Mouse (Mus musculus) layer of hippocampus, adult 11-12 months (tissue): ENCODE measurements around the gene Mesp2.
A peak's percentile ranks its signal among the peaks of the same experiment; 100 is the strongest.
"Not testable (repeated sequence)": the region's sequence is repeated elsewhere in the genome, so short reads cannot be mapped to it uniquely, and the experiment has no call there.

Experiments
- DNase-seq: peaks from one replicate; pipeline ENCODE4 v3.0.0; 2022; ENCODE audit warnings: low spot score

Gene Mesp2

DNA sequence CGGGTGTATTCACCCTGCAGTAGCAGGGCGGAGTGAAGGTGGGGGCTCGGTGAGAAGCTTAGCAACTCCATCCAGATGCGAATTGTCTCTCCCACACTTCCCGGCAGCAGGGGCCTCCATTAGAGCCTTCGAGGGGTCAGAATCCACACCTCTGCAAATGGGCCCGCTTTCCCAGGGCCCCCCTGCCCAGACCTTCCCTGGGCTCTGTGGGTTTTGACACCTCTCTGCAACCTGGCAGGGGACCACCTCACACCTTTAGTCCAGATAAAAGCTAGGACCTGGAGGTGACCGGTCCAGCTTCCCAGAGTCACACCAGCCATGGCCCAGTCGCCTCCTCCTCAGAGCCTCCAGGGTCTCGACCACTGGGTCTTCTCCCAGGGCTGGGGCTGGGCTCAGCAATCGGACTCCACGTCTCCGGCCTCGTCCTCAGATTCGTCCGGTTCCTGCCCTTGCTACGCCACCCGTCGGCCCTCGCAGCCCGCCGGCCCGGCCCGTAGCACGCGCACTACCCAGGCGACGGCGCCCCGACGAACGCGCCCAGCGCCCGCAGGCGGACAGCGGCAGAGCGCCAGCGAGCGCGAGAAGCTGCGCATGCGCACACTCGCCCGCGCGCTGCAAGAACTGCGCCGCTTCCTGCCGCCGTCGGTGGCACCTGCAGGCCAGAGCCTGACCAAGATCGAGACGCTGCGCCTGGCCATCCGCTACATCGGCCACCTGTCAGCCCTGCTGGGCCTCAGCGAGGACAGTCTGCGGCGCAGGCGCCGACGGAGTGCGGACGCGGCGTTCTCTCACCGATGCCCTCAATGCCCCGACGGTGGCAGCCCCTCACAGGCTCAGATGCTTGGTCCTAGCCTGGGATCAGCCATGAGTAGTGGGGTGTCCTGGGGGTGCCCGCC lies at the start of gene Mesp2:
Gene Mesp2 (plus strand): TSS at position 117 of the 896 bp plus-strand sequence.
- DNase-seq = peak; percentile 55

DNA sequence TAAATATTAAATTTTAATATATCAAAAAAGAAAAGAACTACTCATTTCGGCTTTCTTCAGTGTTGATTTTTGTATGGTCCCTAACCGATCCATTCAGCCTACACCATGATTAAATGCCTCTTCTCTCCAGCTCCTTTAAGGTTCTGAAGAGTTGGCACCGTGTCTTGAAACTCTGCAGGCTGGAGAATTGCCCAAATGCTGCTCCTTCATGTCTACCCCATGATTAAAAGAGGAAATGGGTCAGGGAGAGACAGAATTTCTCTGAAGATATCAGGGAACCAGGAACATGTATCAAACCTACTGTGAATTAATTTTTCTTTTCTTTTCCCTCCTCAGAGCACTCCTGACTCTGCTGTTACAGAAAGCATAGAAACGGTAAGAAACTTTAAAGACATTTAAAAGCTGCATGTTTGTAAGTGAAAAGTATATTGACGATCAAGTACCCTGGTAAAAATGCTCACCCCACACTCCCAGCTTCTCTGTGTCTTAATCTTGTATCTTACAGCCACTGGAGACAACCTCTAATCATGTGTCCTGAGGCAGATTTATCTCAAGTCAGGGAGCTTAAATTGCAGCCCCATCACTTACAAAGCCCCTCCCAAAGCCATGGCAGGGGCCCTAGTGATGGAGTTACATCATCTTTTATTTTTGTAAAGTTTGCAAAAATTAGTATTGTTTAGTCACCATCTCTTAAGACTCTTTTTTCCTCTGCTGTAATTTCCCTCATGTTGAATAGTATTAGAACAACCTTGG lies 49.2 kb upstream of the Mesp2 start:
- no peak for DNase-seq

GRCm38 (mm10) chr7:79762106-79762505 lies 48.4 kb upstream of the Mesp2 start:
- DNase-seq = no peak

- DNase-seq = no peak
Observed at GRCm38 (mm10) chr7:79765991-79766390, 44.5 kb upstream of the Mesp2 start.

DNA sequence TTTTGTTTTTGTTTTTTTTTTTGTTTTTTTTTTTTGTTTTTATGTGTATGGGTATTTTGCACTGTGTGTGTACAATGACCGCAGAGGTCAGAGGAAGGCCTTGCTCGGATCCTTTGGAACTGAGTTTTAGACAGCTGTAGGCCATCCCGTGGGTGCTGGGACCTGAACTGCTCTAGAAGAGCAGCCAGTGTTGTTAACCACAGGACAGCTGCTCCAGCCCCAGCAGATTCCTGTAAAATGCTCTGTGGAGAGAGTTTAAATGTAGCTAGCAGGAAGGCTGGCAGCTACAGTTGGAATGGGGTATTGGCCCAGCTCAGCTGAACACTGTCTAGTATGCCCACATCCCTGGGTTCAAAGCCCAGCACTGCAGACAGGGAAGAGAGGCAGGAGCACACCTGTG lies 40.9 kb upstream of the Mesp2 start:
- DNase-seq = no peak

GRCm38 (mm10) chr7:79771561-79772512 lies 38.7 kb upstream of the Mesp2 start:
- peak; percentile 27 for DNase-seq

GRCm38 (mm10) chr7:79780647-79781626 lies 29.6 kb upstream of the Mesp2 start:
- peak; percentile 80 for DNase-seq

- no peak for DNase-seq
Observed at GRCm38 (mm10) chr7:79781826-79782515, 28.6 kb upstream of the Mesp2 start.

GRCm38 (mm10) chr7:79782516-79782855 lies 28.0 kb upstream of the Mesp2 start:
- DNase-seq = no peak

DNA sequence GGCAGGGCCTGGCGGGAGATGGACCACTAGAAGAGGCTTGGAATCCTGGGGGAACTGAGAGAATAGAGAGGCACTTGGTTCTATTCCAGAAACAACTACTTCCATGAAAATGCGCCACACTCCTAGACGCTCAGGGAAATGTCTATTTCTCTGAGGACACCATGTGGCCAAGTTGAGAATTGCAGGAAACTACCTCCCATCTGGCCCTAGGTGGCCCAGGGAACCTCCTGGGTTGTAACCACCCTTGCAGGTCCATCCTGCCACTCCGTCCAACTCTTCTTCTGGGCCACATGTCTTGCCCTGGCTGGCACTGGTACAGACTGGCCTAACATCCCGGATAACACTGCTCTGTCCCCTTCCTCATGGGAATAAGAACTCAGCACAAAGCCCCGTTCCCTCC lies 24.2 kb upstream of the Mesp2 start:
- peak; percentile 72 for DNase-seq

GRCm38 (mm10) chr7:79789812-79790211 lies 20.7 kb upstream of the Mesp2 start:
- not testable (repeated sequence) for DNase-seq

- DNase-seq = no peak
Observed at GRCm38 (mm10) chr7:79792635-79793421, 17.7 kb upstream of the Mesp2 start.

GRCm38 (mm10) chr7:79793688-79794087 lies 16.8 kb upstream of the Mesp2 start, which contains the start of gene Mesp1:
Gene Mesp1, minus strand, starts transcription at chr7:79793788.
- no peak for DNase-seq

- no peak for DNase-seq
Observed at GRCm38 (mm10) chr7:79798606-79799005, 11.9 kb upstream of the Mesp2 start.

DNA sequence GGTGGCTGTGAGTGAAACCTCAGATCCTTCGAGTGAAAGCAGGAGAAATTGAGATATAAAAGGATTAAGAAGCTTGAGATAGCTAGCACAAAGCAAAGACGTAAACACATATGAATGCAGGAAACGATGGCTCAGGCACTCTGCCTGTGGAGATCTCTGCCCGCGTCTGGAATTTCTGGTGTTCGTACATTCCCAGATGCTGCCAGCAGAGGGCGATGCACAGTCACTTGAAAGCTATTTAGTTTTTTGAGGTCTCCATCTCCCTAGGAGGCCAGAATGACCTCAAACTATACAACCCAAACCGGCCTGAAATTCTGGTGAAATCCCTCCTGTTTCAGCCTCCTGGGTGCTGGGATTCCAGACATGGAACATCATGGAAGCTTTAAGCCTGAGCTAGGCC lies 11.5 kb upstream of the Mesp2 start:
- DNase-seq = peak; percentile 86

GRCm38 (mm10) chr7:79799506-79799905 lies 11.0 kb upstream of the Mesp2 start:
- no peak for DNase-seq

DNA sequence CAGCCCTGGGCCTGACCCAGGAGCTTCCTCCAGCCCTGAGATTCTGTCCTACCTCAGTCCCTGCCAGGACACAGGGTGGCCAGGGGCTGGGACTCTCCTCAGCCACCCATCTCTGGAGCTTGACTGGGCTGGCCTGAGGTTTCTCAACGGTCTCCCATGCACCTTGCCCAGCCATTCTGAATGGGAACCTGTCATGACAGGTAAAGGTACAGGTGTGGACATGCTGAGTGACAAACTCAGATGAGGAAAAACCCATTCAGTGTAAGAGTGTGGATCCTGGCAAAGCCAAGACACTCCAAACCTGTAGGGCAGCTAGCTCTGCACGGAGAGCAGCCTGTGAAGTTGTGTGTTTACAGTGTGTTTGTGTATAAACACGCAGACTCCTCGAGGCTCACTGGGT lies 10.2 kb upstream of the Mesp2 start:
- no peak for DNase-seq

GRCm38 (mm10) chr7:79801391-79801790 lies 9.1 kb upstream of the Mesp2 start:
- DNase-seq = no peak

DNA sequence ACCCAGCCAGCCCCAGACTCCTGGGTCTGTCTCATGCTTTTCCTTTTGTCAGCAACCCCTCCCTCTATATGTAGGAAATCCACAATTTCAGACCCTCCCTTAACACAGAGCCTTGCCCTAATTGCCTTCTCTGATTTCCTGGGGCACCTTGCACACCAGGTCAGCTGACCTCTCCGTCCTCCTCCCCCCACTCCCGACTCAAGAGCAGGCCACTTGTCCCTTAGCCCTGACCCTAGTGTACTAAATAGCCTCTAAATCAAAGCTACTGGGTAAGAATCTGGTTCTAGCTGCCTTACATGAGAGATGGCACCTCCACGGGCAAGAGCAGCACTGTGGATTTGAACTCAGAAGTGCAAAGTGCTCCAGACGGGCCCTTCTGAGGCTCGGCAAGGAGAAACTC lies 8.5 kb upstream of the Mesp2 start:
- no peak for DNase-seq
